Mouse (Mus musculus): ENCODE data around the gene Gm4214. TPM values are rescaled to one million over a fixed set of nuclear protein-coding genes. Genes with fewer than 3 reads are reported as not detected.
"Not testable (repeated sequence)": the region's sequence is repeated elsewhere in the genome, so short reads cannot be mapped to it uniquely, and the experiment has no call there.

Gene Gm4214
- total RNA-seq (2021): not detected

- intact Hi-C loops (cut with DNase I); DNase-seq (ENCODE audit: extremely low spot score in 1 of 2, low spot score in 2 of 2): not testable (repeated sequence)
These were observed at the start of gene Gm4214 for GRCm38 (mm10) chr7:22984573-22984972. Gene Gm4214, minus strand, starts transcription at chr7:22984673.

GRCm38 (mm10) chr7:23019823-23020222 lies 35.4 kb upstream of the Gm4214 start, which contains the start of gene Gm4216:
Gene Gm4216, minus strand, starts transcription at chr7:23019923.
- DNase-seq (ENCODE audit: extremely low spot score in 1 of 2, low spot score in 2 of 2); intact Hi-C loops (cut with DNase I): not testable (repeated sequence)

Other genes with a start within 250 kb of the Gm4214 start
- not detected for gene Vmn1r157, start 223.0 kb downstream of the Gm4214 start, total RNA-seq (2021)
- not detected for gene Vmn1r158, start 193.9 kb downstream of the Gm4214 start, total RNA-seq (2021)
- gene Vmn1r159, start 141.1 kb downstream of the Gm4214 start, total RNA-seq (2021): not detected
- gene Vmn1r160, start 113.4 kb downstream of the Gm4214 start, total RNA-seq (2021): not detected
- not detected for gene Gm4216, start 35.2 kb upstream of the Gm4214 start, total RNA-seq (2021)
- not detected for gene Vmn1r163, start 70.9 kb upstream of the Gm4214 start, total RNA-seq (2021)
- gene Gm8720, start 82.8 kb upstream of the Gm4214 start, total RNA-seq (2021): not detected
- gene Gm10662, start 159.8 kb upstream of the Gm4214 start, total RNA-seq (2021): not detected
- gene Vmn1r165, start 232.7 kb upstream of the Gm4214 start, total RNA-seq (2021): not detected

Data from left cerebral cortex, postnatal 10 days (tissue).